Mouse (Mus musculus): ENCODE data around the gene Osr1. TPM values are rescaled to one million over a fixed set of nuclear protein-coding genes. Genes with fewer than 3 reads are reported as not detected.
A peak's percentile ranks its signal among the peaks of the same experiment; 100 is the strongest.

Osr1 gene
- total RNA-seq, 2 experiments from 2014 or later, result 16.9 to 18.7 TPM

DNA sequence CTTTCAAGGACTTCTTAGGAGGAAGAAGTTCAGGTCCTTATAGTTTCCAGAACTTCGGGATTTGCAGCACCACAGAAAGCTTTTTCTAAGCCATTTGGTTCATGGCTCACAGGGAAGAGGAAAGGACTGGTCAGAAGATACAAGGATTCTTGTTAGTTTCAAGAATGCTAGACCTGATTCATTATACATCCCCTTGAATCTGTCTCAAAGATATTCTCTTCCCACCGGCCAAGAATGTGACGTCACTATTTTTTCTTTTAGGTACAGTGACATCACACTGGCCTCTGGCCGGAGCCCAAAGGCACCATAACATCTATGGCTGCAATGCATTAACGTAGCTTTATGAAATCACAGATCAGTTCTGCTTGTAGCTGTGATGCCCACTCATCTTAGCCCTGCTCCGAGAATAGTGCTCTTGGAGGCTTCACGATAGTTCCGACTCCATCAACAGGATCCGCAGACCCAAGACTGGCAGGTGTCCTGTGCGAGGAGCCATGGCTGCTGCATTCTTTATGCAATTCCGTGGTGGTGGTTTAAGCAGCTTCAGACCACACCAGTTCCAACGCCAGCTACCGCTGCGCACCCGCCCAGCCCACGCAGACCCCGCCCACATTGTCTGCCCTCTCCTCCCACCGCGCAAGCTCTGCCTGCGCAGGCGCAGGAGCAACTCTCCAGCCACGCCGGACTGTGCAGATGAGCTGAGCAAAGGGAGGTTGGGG, 14.6 kb downstream of the Osr1 start:
- peak; percentile 63 to 84 for DNase-seq (ENCODE audit: low spot score in 2 of 2)

DNA sequence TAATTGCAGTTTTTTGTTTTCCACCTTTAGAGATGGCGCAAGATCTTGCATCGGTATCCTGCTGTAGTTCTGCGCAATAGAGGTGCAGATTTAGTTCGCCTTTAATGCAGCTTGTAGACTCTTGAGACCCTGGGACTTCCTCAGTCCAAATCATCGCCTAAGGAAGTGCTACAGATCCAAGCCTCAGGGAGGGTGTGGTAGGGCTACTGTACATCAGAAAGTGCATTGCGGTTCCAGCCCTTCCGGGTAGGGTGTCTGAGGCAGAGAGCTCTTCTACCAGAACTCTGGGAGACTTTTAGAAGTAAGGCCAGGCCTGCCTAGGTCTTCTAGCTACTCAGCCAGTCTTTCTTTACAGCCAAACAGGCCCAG, 15.2 kb downstream of the Osr1 start:
- no peak for DNase-seq (ENCODE audit: low spot score in 2 of 2)

DNA sequence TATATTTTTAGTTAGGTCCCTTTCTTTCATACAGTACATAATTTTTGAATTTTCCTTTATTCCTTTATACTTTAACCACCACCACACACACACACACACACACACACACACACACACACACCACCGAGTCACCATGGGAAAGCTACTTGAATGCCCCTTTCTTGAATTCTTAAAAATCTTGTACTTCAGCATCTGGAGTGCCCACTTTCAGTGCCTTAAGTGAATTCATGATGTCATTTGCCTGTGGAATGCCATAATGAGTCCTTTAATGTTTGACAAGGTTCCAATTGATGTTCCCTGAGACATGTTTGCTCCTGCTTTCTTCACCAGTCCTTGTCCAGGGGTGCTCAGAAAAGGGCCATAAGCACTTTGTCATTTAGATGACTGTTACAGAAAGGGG, 17.8 kb downstream of the Osr1 start:
- no peak for DNase-seq (ENCODE audit: low spot score in 2 of 2)

- no peak for DNase-seq (ENCODE audit: low spot score in 2 of 2)
These were observed 19.7 kb downstream of the Osr1 start for GRCm38 (mm10) chr12:9589561-9590134.

DNA sequence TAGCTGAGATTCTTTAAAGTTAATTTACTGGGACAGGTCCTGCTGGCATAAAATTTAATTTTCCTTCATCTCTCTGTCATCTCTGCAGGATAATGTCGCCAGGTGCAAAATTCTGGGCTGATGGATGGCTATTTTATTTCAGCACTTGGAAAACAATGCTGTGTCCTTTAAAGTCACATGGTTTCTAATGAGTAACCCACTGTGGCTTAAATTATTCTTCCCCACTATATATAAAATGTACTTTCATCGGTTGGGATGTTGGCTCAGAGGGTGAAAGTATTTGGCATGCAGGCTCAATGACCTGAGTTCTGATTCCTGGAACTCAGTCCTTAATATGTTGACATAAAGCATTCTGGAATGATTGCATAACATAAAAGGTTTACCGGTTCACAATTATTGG, 21.2 kb downstream of the Osr1 start:
- no peak for DNase-seq (ENCODE audit: low spot score in 2 of 2)

GRCm38 (mm10) chr12:9598219-9598618, 28.3 kb downstream of the Osr1 start:
- no peak for DNase-seq (ENCODE audit: low spot score in 2 of 2)
